Mouse (Mus musculus) layer of hippocampus, adult 9-10 months (tissue): Measurements from ENCODE around the gene Rps11.
"Not testable (repeated sequence)": the region's sequence is repeated elsewhere in the genome, so short reads cannot be mapped to it uniquely, and the experiment has no call there.

Experiments used
- DNase-seq: peaks from one replicate; pipeline ENCODE4 v3.0.0; 2022; ENCODE audit warnings: low spot score

Rps11 gene

DNA sequence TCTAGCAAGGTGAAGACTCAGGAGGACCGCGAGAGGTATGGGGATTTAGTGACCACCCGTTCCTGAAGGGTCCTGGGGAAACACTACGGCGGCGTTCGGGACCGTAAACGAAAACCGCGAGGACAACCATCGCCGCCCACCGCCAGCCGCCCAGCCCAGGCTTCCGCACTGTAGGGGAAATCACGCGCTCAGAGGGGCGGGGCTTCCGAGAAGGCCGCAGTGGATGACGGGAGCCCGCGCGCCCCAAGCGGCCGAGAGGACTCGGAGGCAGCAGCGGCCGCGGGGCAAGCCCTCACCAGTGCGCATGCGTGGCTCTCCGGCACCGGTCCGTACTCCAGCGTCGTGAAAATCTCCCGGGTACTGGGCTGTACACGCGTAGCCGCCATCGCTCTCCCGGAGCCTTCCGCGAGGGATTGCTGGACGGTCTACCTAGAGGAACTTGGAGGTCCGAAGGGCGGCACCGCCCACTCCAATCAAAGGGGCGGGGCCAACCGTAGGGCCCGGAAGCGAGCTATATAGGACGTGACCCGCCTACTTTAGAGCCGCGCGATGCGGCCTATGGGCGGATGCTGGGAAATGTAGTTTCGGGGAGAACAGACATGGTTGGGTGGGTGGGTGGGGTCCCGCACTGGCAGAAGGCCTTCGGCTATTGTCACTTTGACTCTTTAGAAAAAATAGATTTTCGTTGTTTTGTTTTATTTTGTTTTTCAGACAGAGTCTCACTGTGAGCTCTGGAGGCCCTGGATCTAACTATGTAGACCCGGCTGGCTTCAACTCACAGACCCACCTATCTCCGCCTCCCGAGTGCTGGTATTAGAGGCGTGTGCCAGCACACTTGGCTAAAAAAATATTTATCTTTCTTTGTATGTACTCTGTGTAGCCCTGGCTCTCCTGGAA lies 30.1 kb upstream of the Rps11 start, which contains the start of the genes Pih1d1 and Aldh16a1:
Gene Pih1d1, plus strand, starts transcription at position 208 of the 897 bp plus-strand sequence.
Gene Aldh16a1, minus strand, starts transcription at position 489 of the 897 bp plus-strand sequence.
- peak; percentile 93 for DNase-seq

DNA sequence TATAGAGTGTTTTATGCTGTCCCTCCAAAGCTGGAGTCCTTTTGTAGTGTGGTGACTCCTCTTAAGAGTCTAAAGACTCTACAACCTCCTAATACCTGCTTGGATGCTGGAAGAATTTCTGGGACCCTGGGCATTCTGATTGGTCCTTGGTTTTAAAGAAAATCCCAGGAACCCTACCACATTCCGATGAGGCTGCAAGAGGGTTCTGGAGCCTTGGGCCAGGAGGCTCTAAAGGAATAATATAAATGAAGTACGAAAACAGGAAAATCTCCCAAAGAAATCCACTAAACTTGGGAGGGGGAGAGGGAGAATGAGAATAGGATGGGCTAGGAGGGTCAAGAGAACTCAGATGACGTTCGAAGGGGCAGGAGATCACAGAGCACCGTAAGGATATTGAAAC lies 29.3 kb upstream of the Rps11 start:
- no peak for DNase-seq

DNA sequence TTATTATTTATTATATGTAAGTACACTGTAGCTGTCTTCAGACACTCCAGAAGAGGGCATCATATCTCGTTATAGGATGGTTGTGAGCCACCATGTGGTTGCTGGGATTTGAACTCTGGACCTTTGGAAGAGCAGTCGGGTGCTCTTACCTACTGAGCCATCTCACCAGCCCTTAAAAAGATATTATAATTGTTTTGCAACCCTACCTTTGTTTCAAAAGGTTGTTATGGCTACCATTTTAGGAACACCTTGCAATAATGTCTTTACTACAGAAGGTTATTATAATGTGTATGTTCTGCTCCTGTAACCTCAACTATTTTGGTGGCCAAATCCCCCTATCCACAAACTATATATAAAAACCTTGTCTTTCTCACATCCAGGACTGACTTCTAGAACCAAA lies 28.8 kb upstream of the Rps11 start:
- DNase-seq, result not testable (repeated sequence)

DNA sequence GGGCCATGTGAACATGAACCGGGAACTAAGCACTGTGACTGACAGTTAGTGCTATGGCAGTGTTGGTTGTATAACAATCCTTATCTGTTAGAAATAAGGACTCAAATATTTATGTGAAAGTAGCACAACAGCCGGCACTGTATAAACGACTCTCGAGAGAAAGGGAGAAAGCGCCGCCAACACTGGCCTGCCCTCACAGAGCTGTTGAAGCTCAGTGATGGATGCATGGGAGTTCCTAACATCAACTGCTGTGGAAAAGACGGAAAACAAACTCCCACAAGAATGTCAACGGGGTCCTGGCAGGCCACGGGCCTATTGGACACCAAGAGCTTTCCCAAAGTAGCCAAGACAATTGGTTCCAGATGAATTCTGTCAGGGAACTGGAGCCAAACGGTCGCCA lies 27.1 kb upstream of the Rps11 start:
- no peak for DNase-seq

DNA sequence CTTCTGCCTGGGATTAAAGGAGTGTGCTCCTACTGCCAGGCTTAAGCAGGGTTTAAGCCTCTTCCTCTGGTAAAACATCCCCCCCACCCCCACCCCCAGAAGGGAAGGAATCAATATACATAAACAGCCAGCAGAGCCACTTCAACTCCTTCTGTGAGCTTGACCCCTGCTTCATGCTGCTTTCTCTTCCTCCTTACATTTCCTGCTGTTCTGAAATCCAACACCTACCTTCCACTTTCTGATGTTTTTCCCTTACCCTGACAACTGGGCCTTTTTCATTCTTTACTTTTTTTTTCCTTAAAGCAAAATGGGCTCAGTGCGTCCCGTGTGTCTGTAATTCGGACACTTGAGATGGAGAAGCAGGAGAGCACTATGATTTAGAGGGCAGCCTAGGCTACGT lies 26.1 kb upstream of the Rps11 start:
- DNase-seq, result no peak

DNA sequence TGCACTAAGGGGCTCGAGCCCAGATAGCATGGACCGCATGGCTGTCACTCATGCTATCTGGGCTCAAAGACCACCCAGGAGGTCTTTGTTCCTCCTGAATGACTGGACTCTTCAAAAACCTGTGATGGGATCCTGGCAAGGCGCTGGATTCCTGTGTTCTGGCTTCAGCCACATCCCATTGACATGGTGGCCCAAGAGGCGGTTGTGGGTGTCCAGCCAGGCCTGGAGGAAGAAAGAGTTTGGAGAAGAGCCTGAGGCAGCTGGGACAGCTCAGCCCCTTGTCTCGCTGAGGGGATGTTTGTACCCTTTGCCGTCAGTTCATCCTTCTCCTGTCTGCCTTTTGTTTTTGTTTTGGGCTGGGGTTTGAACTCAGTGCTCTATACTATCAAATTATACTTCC lies 25.3 kb upstream of the Rps11 start:
- no peak for DNase-seq

DNA sequence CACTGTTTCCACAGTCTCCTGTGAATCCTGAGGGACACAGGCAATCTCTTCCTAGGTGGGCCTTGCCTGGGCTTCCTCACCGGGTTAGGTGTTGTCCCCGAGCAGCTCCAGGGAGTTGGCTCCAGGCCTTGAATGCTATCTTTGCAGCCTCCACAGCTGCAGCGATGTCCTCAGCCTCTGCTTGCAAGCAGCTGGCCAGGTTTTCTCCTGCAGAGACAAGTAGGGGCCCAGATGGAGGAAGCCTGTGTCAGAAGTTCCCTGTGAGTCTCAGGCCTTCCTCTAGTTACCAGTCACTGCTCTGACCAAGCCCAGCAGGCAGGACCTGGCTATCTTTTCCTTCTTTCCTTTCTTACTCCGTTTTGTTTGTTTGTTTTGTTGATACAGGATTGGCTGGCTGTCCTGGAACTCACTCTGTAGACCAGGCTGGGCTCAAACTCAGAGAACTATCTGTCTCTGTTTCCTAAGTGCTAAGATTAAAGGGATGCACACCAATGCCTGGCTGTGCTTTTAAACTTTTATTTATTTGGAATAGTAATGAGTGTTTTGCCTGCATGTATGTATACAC lies 24.4 kb upstream of the Rps11 start:
- no peak for DNase-seq

DNA sequence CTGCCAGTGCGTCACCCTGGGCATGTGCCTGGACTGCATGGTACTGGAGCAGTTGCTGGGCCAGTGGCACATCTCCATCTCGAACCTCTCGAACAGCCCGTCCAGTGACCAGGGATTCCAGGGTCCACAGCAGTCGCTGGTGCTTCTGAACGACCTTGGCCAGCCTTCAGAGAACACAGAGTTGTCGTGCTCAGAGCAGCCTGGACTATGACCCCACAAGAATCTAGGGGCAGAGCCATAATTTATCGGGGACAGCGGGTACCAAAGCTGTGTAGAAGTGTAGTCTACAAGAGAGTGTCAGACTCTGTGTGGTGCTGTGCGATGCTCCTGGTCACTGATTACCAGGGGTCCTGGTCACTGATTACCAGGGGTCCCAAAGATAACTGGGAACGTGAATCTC lies 23.7 kb upstream of the Rps11 start:
- DNase-seq, result no peak

DNA sequence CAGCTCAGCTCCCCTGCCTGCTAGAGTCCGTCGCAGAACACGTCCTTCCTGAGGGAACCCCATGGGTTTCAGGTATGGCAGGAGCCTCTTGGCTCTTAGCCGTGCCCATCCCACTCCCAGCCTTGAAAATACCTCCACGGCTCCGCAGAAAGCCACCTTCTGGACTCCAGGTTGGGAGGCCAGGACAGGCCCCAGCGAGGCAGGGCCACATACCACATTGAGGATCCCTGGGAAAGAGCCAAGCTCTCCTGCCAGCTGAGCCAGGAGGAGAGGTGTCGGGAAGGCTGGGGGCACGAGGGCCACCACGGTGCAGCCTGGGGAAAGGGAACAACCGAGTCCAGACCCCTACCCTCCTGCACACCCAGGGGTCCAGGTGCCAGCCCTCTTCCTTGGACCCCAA lies 23.0 kb upstream of the Rps11 start:
- no peak for DNase-seq

DNA sequence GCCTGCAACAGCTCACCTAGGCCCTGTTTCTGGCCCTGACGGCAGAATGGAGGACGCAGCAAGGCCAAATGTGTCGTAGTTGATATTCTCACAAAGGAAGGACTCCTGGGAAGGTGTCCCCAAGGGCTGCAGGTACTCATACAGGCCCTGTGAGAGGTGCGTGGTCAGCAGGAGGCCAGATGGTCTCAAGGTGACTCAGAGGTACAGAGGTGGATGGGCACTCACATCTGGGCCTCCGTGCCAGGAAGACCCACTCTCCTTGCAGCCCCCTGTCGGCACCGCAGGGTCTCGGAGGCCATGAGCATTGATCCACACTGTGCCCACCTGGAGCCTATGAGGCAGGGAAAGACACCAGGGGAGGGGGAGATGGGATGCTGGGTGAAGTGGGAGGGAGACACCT lies 21.2 kb upstream of the Rps11 start:
- no peak for DNase-seq

DNA sequence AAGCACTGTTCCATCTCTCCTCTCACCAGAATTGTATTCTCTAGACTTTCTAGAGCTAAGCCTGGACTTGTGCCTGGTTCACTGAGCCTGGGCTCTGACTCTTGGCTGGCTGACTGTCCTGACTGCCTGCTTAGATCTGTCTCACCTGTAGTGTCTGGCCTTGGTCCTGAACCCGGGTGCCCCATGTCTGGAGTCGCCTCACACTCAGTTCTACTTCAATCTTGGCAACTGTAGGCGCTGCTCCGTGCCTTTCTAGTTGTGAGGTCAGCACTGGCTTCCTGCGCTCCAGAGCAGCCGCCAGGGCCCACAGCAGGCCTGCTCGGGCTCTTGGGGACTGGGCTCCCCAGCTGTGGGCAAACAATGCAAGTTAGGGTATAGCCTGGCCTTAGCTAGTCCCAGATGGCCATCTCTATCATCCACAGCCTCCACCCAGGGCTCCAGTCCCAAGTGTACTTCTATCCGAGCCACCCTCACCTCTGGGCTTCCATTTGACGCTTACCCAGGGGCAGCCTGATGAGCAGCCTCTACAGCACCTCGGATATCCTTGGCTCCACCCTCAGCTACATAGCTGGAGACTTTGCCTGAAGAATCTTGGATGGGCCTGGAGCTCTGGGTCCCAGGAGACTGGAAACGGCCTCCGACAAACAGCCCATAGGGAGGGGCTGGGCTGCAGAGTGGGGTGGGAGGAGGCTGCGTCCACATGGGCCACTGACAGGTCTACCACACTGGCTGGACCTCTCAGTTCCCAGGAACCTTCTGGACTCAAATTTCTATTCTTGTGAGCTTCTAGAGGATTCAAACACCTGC lies 20.3 kb upstream of the Rps11 start:
- DNase-seq, result no peak

DNA sequence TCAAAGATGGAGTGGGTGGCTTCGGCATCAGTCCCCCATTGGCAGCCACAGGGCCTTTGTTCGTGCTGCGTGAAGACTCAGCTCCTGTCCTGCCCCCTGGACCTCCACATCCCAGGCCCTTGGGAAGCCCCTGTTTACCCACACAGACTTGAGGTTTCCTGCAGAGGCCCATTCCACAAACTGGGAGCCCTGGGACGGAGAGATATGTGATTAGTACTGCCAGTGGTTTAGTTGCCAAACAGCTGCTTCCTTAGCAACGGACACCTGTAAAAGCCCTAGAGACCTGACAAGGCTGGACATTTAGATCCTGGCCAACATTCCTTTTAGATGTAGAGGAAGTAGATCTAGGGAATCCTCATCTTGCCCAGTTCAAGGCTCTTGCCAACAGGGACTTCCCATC lies 17.7 kb upstream of the Rps11 start:
- DNase-seq, result no peak

DNA sequence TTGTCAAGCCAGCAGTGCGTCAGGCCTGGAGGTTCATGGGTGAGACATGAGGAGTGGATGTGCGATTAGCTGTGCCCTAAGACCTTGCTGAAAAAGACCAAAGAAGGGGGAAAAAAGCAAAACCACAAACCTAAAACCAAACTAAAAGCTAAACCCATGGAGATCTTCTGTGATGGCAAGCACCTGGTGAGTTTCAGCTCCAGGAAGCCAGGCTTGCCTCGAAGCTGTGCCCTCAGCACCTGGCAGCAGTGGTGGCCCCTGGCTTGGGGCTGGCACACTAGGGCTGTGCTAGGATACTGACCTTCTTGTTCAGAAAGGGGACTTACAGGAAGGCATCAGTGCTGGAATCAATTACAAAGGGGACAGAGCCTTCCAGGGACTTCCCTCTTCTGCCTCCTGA lies 17.1 kb upstream of the Rps11 start:
- DNase-seq, result no peak

DNA sequence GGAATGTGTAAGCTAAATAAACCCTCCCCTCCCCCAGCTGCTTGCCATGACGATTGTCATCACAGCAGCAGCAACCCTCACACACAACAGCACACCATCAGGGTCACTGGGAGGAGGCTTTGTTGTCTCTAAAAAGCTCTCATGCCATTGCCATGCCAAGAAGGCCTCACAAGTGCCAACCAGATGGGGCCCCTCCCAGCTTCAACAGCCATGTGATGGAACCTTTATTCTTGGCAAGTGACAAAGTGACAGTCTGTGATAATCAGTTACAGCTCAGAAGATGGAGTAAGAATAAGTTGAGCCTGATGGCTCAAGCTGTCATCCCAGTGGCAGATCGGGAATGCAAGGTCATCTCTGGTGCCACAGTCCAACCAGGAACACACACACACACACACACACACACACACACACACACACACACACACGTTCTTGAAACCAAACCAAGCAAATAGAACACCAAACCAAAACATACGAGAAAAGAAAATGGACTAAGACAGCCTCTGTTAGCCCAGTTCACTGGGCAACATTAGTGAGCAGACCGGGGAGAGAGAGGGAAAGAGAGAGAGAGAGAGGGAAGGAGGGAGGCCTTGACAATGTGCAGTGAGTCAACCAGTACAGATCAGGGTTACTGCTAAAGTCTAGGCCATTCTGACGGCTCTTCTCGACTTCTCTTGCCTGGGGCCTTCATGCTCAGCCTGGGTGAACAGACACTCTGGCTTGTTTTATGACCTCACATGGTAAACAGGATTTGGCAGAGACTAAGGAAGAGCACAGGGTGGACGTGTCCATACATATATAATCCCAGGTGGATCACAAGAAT lies 15.9 kb upstream of the Rps11 start:
- no peak for DNase-seq

DNA sequence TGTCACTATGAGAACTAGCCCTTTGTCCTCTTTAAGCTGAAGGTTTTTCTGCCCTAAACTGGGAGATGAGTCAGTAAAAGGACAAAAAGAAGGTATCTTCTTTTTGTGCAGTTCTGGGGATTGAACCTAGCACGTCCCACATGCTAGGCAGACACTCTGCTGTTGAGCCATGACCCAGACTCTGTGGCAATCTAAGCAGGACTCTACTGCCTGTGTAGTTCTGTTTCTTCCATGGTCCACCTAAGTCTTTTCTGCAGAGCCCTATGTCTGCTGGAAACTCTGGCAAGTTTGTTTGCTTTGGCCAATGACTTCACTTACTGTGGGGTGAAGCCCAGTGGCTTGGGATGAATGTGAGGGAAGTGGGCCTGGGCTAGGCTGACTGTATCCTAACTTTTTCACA lies 14.2 kb upstream of the Rps11 start:
- DNase-seq, result no peak

DNA sequence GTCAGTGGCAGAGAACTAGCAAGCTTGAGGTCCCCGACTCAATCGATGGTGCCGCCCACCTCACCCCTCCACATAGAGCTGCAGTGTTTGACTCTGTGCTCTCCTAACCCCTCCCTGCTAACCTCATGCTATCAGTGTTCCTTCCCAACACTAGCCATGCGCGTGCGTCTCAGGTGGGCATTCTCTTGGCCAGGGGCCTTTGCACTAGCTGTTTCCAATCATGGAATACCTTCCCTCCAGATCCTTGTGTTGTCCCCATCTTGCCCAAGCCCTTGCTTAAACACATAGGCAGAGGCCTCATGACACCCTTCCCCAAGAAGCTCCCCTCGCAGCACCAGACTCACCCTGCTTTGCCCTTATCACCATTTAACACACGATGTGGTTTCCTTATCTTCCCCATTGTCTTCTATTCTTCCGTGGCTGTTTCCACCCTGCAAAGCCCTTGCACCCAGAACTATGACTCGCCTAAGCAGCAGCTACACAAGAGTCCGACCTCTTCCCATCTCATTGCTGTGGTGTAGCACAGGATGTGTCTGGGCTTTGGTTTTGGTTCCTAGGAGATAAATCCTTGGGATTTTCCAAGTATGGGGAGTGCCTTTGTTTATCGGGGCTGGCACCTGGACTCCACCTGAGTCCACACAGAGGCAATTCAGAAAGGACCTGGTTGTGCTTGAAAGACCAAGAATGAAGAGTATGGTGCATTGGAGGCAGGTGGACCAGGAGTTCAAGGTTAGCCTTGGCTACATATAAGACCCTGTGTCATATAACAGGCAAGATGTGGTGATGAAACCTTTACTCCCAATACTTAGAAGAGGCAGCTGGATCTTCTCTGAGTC lies 13.2 kb upstream of the Rps11 start:
- DNase-seq, result no peak

DNA sequence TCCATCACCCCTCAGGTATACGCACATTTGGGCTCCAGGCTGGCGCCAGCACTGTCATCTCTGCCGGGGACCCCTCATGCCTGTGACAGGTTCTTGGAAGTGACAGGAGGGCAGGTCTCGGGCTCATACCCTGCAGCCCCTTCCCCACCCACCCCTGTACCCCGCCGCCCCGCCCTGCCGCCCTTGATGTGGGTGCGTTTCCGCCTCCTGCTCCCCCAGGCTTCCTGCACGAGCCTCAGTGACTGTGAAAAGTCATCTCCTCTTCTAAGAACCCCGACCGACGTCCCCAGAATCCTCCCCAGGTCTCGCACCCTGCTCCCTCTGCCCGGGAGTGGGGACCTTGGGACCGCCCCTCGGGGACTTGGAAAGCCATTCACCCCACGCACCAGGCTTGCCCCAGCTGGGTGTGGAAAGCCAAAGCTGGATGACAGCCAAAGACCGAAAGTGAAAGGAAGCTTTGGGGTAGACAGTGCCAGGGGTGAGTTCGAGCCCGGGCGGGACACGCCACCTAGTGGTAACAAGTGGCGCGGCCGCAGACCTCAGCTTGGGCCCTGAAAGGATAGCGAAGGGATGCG lies 11.8 kb upstream of the Rps11 start, which contains the start of the genes Gm45713 and Flt3l:
Gene Gm45713, minus strand, starts transcription at position 239 of the 575 bp plus-strand sequence.
Gene Flt3l, minus strand, starts transcription at position 440 of the 575 bp plus-strand sequence.
- DNase-seq, result peak; percentile 87

DNA sequence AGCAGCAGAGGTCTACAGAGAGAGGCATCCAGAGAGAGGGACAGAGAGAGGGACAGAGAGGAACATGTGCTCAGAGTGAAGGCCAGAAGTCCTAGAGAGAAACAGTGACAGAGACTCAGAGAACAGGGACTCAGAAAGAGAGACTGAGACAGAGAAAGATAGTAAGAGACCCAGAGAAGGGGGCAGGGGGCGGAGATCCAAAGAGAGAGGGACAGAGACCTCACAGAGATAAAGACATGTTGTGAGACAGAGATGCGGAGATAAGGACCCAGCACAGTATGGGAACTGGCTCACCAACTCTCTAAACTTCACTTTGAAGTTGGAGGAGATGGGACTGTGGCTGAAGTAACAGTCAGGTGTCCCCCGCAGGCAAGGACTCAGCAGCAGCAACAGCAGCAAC lies 11.1 kb upstream of the Rps11 start:
- no peak for DNase-seq

DNA sequence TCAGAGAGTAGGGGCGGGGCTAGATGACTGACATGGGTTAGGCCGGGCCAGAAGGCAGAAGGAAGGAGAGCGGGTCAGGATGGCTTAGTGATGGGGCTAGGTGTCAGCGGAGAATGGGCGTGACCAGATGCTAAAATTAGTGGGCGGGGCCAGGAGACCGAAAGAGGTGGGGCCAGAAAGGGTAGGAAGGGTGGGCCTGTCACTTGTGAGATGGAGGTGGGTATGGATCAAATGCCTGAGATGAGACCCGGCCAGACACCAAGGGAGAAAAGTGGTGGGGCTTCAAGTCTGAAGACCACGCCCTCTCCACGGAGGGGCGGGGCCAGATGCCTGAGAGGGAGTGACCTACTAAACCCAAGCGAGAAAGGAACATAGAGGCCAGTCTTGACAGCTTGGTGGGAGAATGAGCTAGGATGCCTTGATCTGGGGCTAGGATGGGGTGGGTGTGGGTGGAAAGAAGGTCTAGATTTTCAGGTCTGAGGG lies 10.3 kb upstream of the Rps11 start:
- no peak for DNase-seq

DNA sequence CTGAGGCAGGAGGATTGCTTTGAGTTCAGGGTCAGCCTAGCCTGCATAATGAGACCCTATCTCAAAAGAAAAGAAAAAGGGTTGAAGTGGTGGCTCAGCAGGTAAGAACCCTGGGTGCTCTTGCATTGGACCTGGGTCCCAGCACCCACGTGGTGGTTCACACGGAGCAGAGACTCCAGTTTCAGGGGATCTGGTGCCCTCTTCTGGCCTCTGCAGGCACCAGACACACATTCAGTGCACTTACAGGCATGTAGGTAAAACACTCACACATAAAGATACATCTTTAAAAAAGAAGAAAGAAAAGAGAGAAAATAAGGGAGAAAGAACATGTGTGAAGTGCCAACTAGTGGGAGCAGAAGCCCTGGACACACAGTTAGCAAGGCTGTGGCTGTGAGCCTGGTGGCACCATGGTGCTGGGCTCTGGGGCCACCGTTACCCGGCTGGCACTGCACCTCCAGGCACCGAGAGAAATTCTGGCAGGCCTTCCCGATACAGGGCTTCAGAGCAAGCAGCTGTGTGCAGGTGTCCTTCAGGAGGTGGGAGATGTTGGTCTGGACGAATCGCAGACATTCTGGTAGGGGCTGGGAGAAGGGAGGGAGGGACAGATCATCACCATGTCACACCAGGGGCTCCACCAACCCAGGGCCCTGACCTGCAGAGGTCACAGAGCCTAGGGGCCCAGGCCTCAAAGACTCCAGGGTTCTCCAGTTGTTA lies 9.4 kb upstream of the Rps11 start:
- no peak for DNase-seq
